Mouse (Mus musculus) liver, adult 2 months (tissue): ENCODE results near the gene Tnik.

Source experiments
- CTCF ChIP-seq: fragments of 200-500 bp; IDR thresholded peaks from 2 replicates; pipeline ENCODE4 v1.5.1; 2011; ENCODE audit warnings: low read depth, low read length, control low read depth
- POLR2A ChIP-seq: fragments of 200-500 bp; IDR thresholded peaks from 2 replicates; pipeline ENCODE4 v1.6.1; 2011; ENCODE audit warnings: low read length, control low read depth; ENCODE audit not compliant: insufficient read depth; ENCODE audit errors: extremely low read depth

DNA sequence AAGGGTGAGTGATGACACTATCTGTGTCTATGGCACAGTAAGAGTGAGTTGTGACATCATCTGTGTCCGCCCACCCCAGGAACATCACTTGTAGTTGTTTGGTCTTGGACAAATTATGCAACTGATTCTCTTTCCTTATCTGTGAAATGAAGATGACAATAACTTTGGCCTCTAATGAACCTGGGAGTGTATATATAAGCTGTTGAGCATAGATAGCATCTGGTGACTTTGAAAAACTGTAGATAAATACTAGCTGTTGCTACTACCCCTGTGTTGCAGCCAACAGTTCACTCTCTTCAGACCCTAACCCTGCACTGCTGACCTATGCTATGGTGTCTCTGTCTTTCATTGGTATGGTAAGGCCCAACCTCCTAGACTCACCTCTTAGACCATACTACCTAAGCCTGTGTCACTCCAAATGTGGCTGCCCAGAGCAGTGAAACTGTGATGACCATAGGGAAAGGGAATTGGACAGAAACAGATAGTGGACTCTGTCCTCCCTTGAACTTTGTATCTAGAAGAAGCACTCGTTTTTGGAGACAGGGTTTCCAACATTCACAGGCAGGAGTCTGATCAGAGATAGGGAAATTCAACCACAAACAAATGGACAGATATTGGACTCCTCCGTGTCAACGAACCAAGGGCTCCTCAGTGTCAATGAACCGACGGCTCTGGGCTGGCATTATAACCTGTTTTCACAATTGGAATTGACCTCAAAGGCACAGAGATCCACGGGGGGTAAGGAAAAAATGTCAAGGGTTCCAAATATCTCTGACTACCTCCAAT, 451.1 kb downstream of the Tnik start:
- TF ChIP-seq POLR2A (no peak), CTCF (no peak)
